Mouse (Mus musculus) C2C12 (cell line): ENCODE measurements around the gene Lbx2.

Experiments
- CEBPB ChIP-seq: IDR thresholded peaks from one replicate; pipeline ENCODE4 v1.6.1; 2011; ENCODE audit warnings: low read depth, mild to moderate bottlenecking, control low read depth, moderate library complexity
- MAX ChIP-seq: IDR thresholded peaks from one replicate; pipeline ENCODE4 v1.6.1; 2011; ENCODE audit warnings: mild to moderate bottlenecking, control low read depth

DNA sequence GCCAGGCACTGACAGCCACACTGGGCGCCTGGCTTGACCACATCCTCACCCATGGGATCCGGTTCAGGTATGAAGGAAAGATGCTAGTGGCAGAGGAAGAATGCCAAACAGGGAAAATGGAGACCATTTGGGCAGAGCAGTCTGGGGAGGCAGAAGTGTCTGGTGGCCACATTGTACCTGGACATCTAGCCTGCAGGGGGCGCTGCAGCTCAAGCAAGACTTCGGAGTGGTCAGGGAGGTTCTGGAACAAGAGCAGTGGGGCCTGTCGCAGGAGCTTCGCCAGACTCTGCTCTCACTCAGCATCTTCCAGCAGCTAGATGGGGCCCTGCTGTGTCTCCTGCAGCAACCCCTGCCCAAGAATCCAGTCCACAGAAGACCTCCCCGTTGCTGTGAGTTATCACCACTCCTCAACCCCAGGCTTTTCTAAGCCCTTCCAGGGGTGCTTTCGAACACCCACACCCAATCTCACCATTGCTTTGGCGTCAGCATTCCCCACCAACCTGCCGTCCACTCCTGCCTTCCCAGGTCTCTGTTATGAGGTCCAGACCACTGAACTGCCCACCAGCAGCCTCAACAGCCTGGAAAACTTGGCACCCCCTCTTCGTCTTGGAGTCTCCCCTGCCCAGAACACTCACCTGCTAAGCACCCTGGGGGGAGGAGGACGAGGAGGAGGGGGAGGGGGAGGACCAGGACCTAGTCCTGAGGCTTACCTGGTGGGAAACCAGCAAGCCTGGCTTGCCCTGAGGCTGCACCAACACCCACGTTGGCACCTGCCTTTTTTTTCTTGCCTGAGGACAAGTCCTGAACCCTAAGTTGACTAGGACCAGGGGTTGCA, 21.6 kb downstream of the Lbx2 start:
- TF ChIP-seq MAX (no peak), CEBPB (no peak)
